Mouse (Mus musculus) kidney, postnatal 36 days (tissue): ENCODE measurements around the gene Gm8871.
"Not testable (repeated sequence)": the region's sequence is repeated elsewhere in the genome, so short reads cannot be mapped to it uniquely, and the experiment has no call there.

ENCODE experiments used
- DNase-seq, 2 experiments: peaks; one replicate each; pipeline ENCODE4 v3.0.0; 2021 to 2022; ENCODE audit warnings: mixed read lengths in 2 of 2

Gm8871 gene

GRCm38 (mm10) chr5:10947505-10947904 is at the start of gene Gm8871, which contains the start of gene Gm8857:
Gene Gm8871 (plus strand): TSS chr5:10947805.
Gene Gm8857 (plus strand): TSS chr5:10947807.
- not testable (repeated sequence) for DNase-seq

- DNase-seq: not testable (repeated sequence)
Observed at GRCm38 (mm10) chr5:10953512-10953911, 5.9 kb downstream of the Gm8871 start.

GRCm38 (mm10) chr5:10958057-10958456 is 10.5 kb downstream of the Gm8871 start:
- not testable (repeated sequence) for DNase-seq
